Mouse (Mus musculus) heart, adult 2 months (tissue): Measurements from ENCODE around the gene Slc43a1.
"Not testable (repeated sequence)": the region's sequence is repeated elsewhere in the genome, so short reads cannot be mapped to it uniquely, and the experiment has no call there.

Experiments used
- CTCF ChIP-seq: fragments of 200-600 bp; IDR thresholded peaks from 2 replicates; pipeline ENCODE4 v1.8.1; 2022; ENCODE audit warnings: antibody characterized with exemption, mild to moderate bottlenecking, moderate library complexity
- EP300 ChIP-seq: fragments of 200-500 bp; IDR thresholded peaks from 2 replicates; pipeline ENCODE4 v1.6.1; 2011; ENCODE audit warnings: low read depth, low read length, control low read depth; ENCODE audit not compliant: insufficient read depth

- not testable (repeated sequence) for TF ChIP-seq CTCF, EP300
These were observed 37.4 kb upstream of the Slc43a1 start for GRCm38 (mm10) chr2:84801223-84801622.
